Mouse (Mus musculus): ENCODE data around the gene Gstt2. TPM values are rescaled to one million over a fixed set of nuclear protein-coding genes. Genes with fewer than 3 reads are reported as not detected.

The Gstt2 gene
- 10 to 100 TPM; 25.4 to 67.6 (median 45.9) TPM for total RNA-seq (2022)

- peak; percentile 95 for DNase-seq
These were observed at the start of gene Gstt2 for GRCm38 (mm10) chr10:75837248-75837759. TSS of gene Gstt2 (minus strand) at chr10:75837424.

- DNase-seq, result no peak
These were observed 47.5 kb upstream of the Gstt2 start for GRCm38 (mm10) chr10:75884742-75885141.

- peak; percentile 75 for DNase-seq
These were observed 46.0 kb upstream of the Gstt2 start for GRCm38 (mm10) chr10:75883232-75883552.

GRCm38 (mm10) chr10:75882433-75883231 lies 45.4 kb upstream of the Gstt2 start:
- DNase-seq, result no peak

GRCm38 (mm10) chr10:75881578-75882432 lies 44.6 kb upstream of the Gstt2 start:
- DNase-seq, result no peak

GRCm38 (mm10) chr10:75880771-75881577 lies 43.8 kb upstream of the Gstt2 start:
- DNase-seq, result peak; percentile 51

GRCm38 (mm10) chr10:75880351-75880750 lies 43.1 kb upstream of the Gstt2 start:
- DNase-seq, result no peak

- DNase-seq, result no peak
These were observed 41.6 kb upstream of the Gstt2 start for GRCm38 (mm10) chr10:75878836-75879235.

GRCm38 (mm10) chr10:75873543-75874170 lies 36.4 kb upstream of the Gstt2 start:
- DNase-seq, result peak; percentile 41

- peak; percentile 88 for DNase-seq
These were observed 35.8 kb upstream of the Gstt2 start for GRCm38 (mm10) chr10:75872915-75873542.

- no peak for DNase-seq
These were observed 35.0 kb upstream of the Gstt2 start for GRCm38 (mm10) chr10:75872025-75872914.

- no peak for DNase-seq
These were observed 24.4 kb upstream of the Gstt2 start for GRCm38 (mm10) chr10:75861587-75861986.

- no peak for DNase-seq
These were observed 23.5 kb upstream of the Gstt2 start for GRCm38 (mm10) chr10:75860746-75861145.

- DNase-seq, result peak; percentile 83
These were observed 22.7 kb upstream of the Gstt2 start, which contains the start of gene Mif for GRCm38 (mm10) chr10:75859786-75860470. TSS of gene Mif (minus strand) at chr10:75860240.

- DNase-seq, result peak; percentile 37
These were observed 22.0 kb upstream of the Gstt2 start for GRCm38 (mm10) chr10:75859107-75859746.

- no peak for DNase-seq
These were observed 20.4 kb upstream of the Gstt2 start for GRCm38 (mm10) chr10:75857598-75857997.

GRCm38 (mm10) chr10:75856976-75857375 lies 19.8 kb upstream of the Gstt2 start:
- no peak for DNase-seq

- no peak for DNase-seq
These were observed 19.1 kb upstream of the Gstt2 start for GRCm38 (mm10) chr10:75856155-75856907.
